Mouse (Mus musculus) hindbrain, embryonic 14.5 days (tissue): ENCODE measurements at regions not wholly inside any gene's neighbourhood (a gene's known extent, or its start where the extent isn't known, plus 50 kb on each side); places are given as distances from the start of the nearest gene placed in this dataset.

ENCODE experiments used
- ATAC-seq: fragments of 200-750 bp; cut with Nextera tagmentation; 2 replicates; pipeline ENCODE4 v1.8.0; 2017; ENCODE audit warnings: moderate number of reproducible peaks, mild to moderate bottlenecking, moderate TSS enrichment, moderate library complexity; ENCODE audit not compliant: low FRiP score
- DNase-seq: peaks from one replicate; pipeline ENCODE4 v3.0.0-alpha.2; 2015; ENCODE audit warnings: low spot score
- H3K27ac ChIP-seq: fragments of 300-500 bp; sonication (generic); 2 replicates; pipeline ENCODE4 v1.5.1; 2014; ENCODE audit warnings: mild to moderate bottlenecking, moderate library complexity
- H3K27me3 ChIP-seq: fragments of 300-500 bp; sonication (generic); 2 replicates; pipeline ENCODE4 v1.6.1; 2014; ENCODE audit warnings: mild to moderate bottlenecking, low read length, mixed read lengths; ENCODE audit not compliant: control insufficient read depth, insufficient read depth
- H3K36me3 ChIP-seq: fragments of 300-500 bp; sonication (generic); replicated peaks from 2 replicates; pipeline ENCODE4 v1.6.1; 2014; ENCODE audit not compliant: control insufficient read depth, insufficient read depth
- H3K4me1 ChIP-seq: fragments of 300-500 bp; sonication (generic); replicated peaks from 2 replicates; pipeline ENCODE4 v1.6.1; 2014; ENCODE audit warnings: antibody characterized with exemption, low read length, mixed read lengths; ENCODE audit not compliant: control insufficient read depth, insufficient read depth
- H3K4me2 ChIP-seq: fragments of 300-500 bp; sonication (generic); replicated peaks from 2 replicates; pipeline ENCODE4 v1.6.1; 2014; ENCODE audit warnings: mild to moderate bottlenecking, moderate library complexity
- H3K4me3 ChIP-seq: fragments of 300-500 bp; sonication (generic); replicated peaks from 2 replicates; pipeline ENCODE4 v1.5.1; 2014; ENCODE audit warnings: mild to moderate bottlenecking, low read length
- H3K9ac ChIP-seq: fragments of 300-500 bp; sonication (generic); 2 replicates; pipeline ENCODE4 v1.6.1; 2014
- H3K9me3 ChIP-seq: fragments of 300-500 bp; sonication (generic); 2 replicates; pipeline ENCODE4 v1.6.1; 2016; ENCODE audit warnings: low read length; ENCODE audit not compliant: control insufficient read depth
- WGBS: fragments of 180-500 bp; shearing (Covaris S2); extraction: QIAGEN DNeasy Blood & Tissue Kit; methylation state at CpG from one replicate; pipeline ENCODE4 v1.1.7; 2014; 5-methylcytosine and 5-hydroxymethylcytosine counted together

DNA sequence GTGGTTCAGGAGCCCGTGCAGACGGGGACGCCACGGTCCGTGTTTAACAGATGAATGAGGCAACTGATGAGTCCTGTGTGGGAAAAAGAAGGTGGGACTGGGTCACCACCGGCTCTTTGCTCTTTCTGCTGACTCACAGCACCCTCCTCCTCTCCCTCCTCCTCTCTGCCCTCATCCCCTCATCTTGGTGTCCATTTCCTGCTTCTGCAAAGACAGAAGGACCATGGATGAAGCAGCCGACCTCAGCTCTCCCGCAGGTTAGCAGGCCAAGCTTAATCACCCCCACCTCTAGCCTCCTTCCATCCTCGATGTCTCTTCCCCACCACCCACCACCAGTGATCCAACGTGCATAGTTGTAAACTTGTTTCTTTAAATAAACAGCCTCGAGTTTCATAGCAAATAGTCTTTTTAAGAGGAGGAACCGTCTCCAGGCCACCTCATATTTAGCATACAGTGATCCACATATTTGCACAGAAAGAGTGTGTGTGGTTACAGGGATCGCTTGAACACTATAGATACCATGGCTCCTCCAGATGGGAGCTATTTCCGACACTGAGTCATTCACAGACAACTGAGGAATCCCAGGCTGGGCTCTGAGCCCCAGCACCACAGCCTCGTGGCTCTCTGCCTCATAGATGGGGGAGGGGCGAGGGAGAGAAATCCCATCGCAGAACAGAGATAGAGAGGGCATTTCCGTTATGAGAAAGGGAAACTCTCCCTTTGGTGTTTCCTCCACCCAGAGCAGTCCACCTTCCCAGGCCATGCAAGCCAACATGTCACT, 58.6 kb upstream of the Cplx2 start:
- DNase-seq: no peak
- Histone ChIP-seq H3K4me1 (peaks cover 19% of the 10 kb centered on the region), H3K27me3 (no peaks in the 10 kb centered on the region), H3K4me3 (no peak overlapping the region), H3K27ac (no peak overlapping the region), H3K9me3 (no peaks in the 10 kb centered on the region), H3K36me3 (no peaks in the 10 kb centered on the region; the same call in 1 of the 2 replicates), H3K9ac (no peak overlapping the region), H3K4me2 (no peak overlapping the region)
- ATAC-seq: no peak
- WGBS: 82% methylated on average over 18 of the region's 18 CpGs

DNA sequence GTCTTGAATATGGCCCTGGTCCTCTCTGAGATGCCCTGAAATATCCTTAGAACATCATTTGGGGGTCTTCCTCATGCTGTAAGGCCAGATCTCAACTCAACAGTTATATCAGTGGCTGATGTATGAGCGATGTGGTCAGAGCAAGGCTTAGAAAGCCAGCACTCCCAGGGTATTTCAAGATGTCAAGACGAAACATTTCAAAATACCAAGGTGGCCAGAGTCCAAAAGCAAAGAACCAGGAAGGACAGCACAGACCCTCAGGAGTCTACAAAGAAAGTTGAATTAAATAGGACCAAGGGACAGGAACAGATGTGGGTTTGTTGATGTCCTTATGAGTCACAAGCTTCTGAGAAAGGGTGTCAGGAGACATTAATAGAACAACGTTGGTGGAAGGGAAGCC, 55.8 kb upstream of the Cplx2 start:
- no peaks in the 10 kb centered on the region for H3K9me3 ChIP-seq

DNA sequence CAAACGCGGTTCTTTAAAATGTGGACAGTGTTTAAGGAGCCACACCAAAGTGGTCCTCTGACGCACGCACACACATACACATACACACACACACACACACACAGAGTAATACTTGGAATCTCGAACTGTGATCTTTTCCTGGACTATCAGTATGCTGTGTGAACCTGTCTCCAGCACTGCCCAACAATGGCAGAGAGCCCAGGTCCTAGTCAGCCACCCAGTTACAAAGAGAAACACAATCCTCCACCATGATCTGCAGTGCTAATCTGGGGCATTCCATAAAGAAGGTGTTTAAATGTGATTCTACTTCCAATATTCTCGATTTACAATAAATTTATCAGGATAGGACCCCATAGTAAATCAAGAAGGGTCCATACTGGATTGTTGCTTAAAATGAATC, 54.2 kb upstream of the Cplx2 start:
- Histone ChIP-seq H3K36me3 (no peaks in the 10 kb centered on the region; the same call in 1 of the 2 replicates), H3K9ac (no peak overlapping the region), H3K4me1 (no peaks in the 10 kb centered on the region), H3K9me3 (no peaks in the 10 kb centered on the region), H3K4me2 (no peak overlapping the region), H3K27ac (no peak overlapping the region), H3K4me3 (no peak overlapping the region), H3K27me3 (no peaks in the 10 kb centered on the region)
- DNase-seq (no peak), ATAC-seq (no peak)
- 89% methylated on average over 6 of the region's 6 CpGs for WGBS

More for the DNA sequence above, 55.8 kb upstream of the Cplx2 start:
- Histone ChIP-seq H3K4me3 (no peak overlapping the region), H3K4me1 (0 out of 2 replicates have a peak, but pooled peaks cover under 1% of the 10 kb centered on the region), H3K9ac (no peak overlapping the region), H3K36me3 (no peaks in the 10 kb centered on the region; the same call in 1 of the 2 replicates), H3K27me3 (no peaks in the 10 kb centered on the region), H3K27ac (no peak overlapping the region), H3K4me2 (no peak overlapping the region)
- 94% methylated on average over 3 of the region's 3 CpGs for WGBS
- DNase-seq (no peak), ATAC-seq (no peak)

DNA sequence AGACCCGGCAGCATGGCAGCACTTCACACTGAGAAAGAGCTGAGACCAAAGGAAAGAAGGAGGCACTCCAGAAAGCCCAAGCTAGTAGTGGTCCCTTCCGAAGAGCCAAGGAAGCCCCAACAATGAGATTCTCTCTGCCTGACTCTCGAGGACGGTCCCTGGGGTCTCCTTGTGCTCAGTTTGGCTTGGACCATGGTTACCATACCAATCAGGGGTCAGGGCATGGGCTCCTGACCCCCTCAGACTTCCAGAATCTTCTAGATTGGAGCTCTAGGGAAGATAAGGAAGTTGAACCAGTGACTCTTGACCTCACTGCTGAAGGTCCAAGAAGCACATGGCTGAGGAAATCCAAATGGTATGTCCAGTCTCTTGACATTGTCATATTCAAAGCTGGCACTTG, 53.0 kb upstream of the Cplx2 start:
- no peak overlapping the region for H3K4me2 ChIP-seq
- no peak overlapping the region for H3K4me3 ChIP-seq
- no peak overlapping the region for H3K27ac ChIP-seq
- no peaks in the 10 kb centered on the region for H3K36me3 ChIP-seq
- 93% methylated on average over 4 of the region's 4 CpGs for WGBS
- no peak overlapping the region for H3K9ac ChIP-seq
- ATAC-seq (no peak), DNase-seq (no peak)
- no peaks in the 10 kb centered on the region for H3K27me3 ChIP-seq
- no peaks in the 10 kb centered on the region for H3K4me1 ChIP-seq
- no peaks in the 10 kb centered on the region for H3K9me3 ChIP-seq

DNA sequence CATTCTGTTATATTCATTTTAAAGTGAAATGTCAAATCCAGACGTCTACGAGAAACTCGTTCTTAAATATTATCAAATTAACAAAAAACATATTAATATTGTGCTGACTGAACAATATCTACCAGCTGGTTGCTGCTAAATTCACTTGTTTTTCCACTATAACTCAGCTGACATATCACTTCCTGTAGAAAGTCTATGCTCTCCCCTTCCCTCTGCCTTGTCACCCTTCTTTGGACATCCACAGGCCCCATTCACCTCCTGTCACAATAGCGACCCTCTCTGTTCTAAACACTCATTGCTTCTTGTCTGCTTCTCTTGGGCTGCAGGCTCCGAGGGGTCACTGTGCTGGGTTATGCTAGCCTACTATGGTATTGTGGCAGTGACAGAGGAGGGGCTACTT, 52.5 kb upstream of the Cplx2 start:
- Histone ChIP-seq H3K27me3 (no peaks in the 10 kb centered on the region), H3K4me3 (no peak overlapping the region), H3K9ac (no peak overlapping the region), H3K4me1 (no peaks in the 10 kb centered on the region), H3K27ac (no peak overlapping the region), H3K9me3 (no peaks in the 10 kb centered on the region), H3K4me2 (no peak overlapping the region), H3K36me3 (no peaks in the 10 kb centered on the region)
- ATAC-seq: no peak
- DNase-seq: no peak
- WGBS: 87% methylated on average over 5 of the region's 5 CpGs

DNA sequence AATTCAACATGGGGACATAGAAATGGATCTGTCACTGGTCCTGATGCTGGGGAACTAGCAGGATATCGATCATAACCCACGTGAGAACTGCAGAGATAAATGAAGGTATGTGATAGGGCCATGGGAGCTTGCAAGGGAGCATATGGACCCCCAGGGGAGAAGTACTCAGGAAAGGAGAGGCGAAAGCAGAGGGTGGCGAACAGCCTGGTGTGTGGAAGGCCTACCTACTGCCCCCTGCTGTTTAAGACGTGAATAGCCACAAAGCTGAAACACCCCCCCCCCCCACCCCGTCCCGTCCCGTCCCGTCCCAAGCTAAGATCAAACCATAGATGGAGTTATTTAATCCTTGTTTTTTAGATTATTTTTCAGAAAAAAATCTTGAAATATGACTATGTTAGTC, 50.9 kb upstream of the Cplx2 start:
- WGBS: 67% methylated on average over 9 of the region's 9 CpGs
- Histone ChIP-seq H3K4me1 (no peaks in the 10 kb centered on the region), H3K9ac (no peak overlapping the region), H3K4me3 (no peak overlapping the region), H3K4me2 (no peak overlapping the region), H3K27me3 (no peaks in the 10 kb centered on the region), H3K27ac (no peak overlapping the region), H3K9me3 (no peaks in the 10 kb centered on the region), H3K36me3 (no peaks in the 10 kb centered on the region)
- ATAC-seq (no peak), DNase-seq (no peak)

DNA sequence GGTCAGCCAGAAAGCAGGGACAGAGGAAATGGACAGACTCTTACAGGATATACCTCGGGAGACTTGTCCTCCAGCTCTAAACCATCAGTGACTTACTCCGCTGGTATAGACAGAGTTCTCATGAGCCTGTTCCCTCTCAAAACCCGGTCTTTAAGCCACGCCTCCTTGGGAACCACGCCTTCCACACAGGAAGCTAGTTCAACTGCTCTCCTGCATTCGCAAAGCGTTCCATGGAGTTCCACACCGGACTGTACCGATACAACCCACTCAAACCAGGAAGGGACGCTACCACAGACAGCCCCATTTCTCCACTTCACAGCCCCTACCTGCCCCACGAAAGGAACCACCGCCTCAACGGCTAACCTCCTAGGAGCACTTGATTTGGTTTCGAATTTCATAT, 50.1 kb upstream of the Cplx2 start:
- H3K4me2 ChIP-seq: no peak overlapping the region
- peaks cover 3% of the 10 kb centered on the region for H3K4me1 ChIP-seq
- 92% methylated on average over 14 of the region's 14 CpGs for WGBS
- no peak overlapping the region for H3K9ac ChIP-seq
- no peaks in the 10 kb centered on the region for H3K27me3 ChIP-seq
- H3K36me3 ChIP-seq: no peaks in the 10 kb centered on the region
- H3K27ac ChIP-seq: no peak overlapping the region
- no peak overlapping the region for H3K4me3 ChIP-seq
- ATAC-seq (no peak), DNase-seq (no peak)
- no peaks in the 10 kb centered on the region for H3K9me3 ChIP-seq
